Mouse (Mus musculus): Measurements from ENCODE around the gene Snd1.

GRCm38 (mm10) chr6:28697214-28697613 is 222.3 kb downstream of the Snd1 start:
- TF ChIP-seq CTCF (IDR thresholded peaks at IDR 0.05; ENCODE audit: low read depth): no peak
- no peak for TF ChIP-seq EP300 (IDR thresholded peaks at IDR 0.05; ENCODE audit: low read depth)

All from liver, postnatal 0 days (tissue).